Mouse (Mus musculus) ES-Bruce4 (cell line): ENCODE results near the gene Cyren. TPM values are rescaled to one million over a fixed set of nuclear protein-coding genes. Genes with fewer than 3 reads are reported as not detected.

Experiments
- H3K27ac ChIP-seq: 2 replicates; pipeline ENCODE4 v1.5.1; 2012; ENCODE audit warnings: low read length, inconsistent platforms; ENCODE audit not compliant: insufficient read depth
- H3K27me3 ChIP-seq: 2 replicates; pipeline ENCODE4 v1.6.1; 2012; ENCODE audit warnings: mild to moderate bottlenecking, low read length, inconsistent platforms; ENCODE audit not compliant: control insufficient read depth, poor library complexity, insufficient read depth, severe bottlenecking
- H3K36me3 ChIP-seq: 2 replicates; pipeline ENCODE4 v1.6.1; 2012; ENCODE audit warnings: inconsistent platforms, mild to moderate bottlenecking, low read length, moderate library complexity; ENCODE audit not compliant: control insufficient read depth, poor library complexity, insufficient read depth, severe bottlenecking
- H3K4me1 ChIP-seq: one replicate; pipeline ENCODE4 v1.8.1; 2011; ENCODE audit warnings: low read length; ENCODE audit not compliant: control insufficient read depth, insufficient read depth
- H3K4me3 ChIP-seq: 2 replicates; pipeline ENCODE4 v1.5.1; 2011; ENCODE audit warnings: low read depth, mild to moderate bottlenecking, low read length
- H3K9ac ChIP-seq: 2 replicates; pipeline ENCODE4 v1.6.1; 2012; ENCODE audit warnings: low read depth, mild to moderate bottlenecking, inconsistent platforms; ENCODE audit not compliant: poor library complexity, severe bottlenecking
- H3K9me3 ChIP-seq: replicated peaks from 2 replicates; pipeline ENCODE4 v1.6.1; 2012; ENCODE audit warnings: mild to moderate bottlenecking, low read length, inconsistent platforms; ENCODE audit not compliant: control insufficient read depth, poor library complexity, insufficient read depth, severe bottlenecking
- CTCF ChIP-seq: IDR thresholded peaks from one replicate; pipeline ENCODE4 v1.8.1; 2011; ENCODE audit warnings: low read depth, low read length
- EP300 ChIP-seq: IDR thresholded peaks from 2 replicates; pipeline ENCODE4 v1.6.1; 2011; ENCODE audit warnings: low read depth, low read length; ENCODE audit not compliant: insufficient read depth
- POLR2A ChIP-seq: IDR thresholded peaks from one replicate; pipeline ENCODE4 v1.8.1; 2011; ENCODE audit warnings: low read length; ENCODE audit not compliant: insufficient read depth
- polyA plus RNA-seq: library from polyadenylated mRNA; stranded (reverse); fragments of >200 nt; gene quantifications from 2 replicates; pipeline ENCODE4 v1.2.4, GENCODE M21; 2011; ENCODE audit warnings: low read depth; ENCODE audit not compliant: missing spikeins, insufficient read depth, insufficient read length

Cyren gene
- polyA plus RNA-seq, 1 experiment = 9.7 TPM

- Histone ChIP-seq H3K4me3 (no peak overlapping the region), H3K27me3 (no peaks in the 10 kb centered on the region; the same call in 1 of the 2 replicates), H3K9ac (no peak overlapping the region), H3K4me1 (peaks cover 5% of the 10 kb centered on the region), H3K9me3 (no peaks in the 10 kb centered on the region), H3K27ac (no peak overlapping the region), H3K36me3 (no peaks in the 10 kb centered on the region)
- TF ChIP-seq EP300 = no peak
- TF ChIP-seq POLR2A = no peak
- no peak for TF ChIP-seq CTCF
Observed at GRCm38 (mm10) chr6:34861546-34862053, 16.3 kb downstream of the Cyren start.

- H3K9me3 ChIP-seq = no peaks in the 10 kb centered on the region
- no peak overlapping the region for H3K27ac ChIP-seq
- H3K4me3 ChIP-seq = no peak overlapping the region
- TF ChIP-seq POLR2A = no peak
- no peak for TF ChIP-seq EP300
- H3K4me1 ChIP-seq = no peaks in the 10 kb centered on the region
- no peaks in the 10 kb centered on the region for H3K27me3 ChIP-seq
- no peak overlapping the region for H3K9ac ChIP-seq
- no peaks in the 10 kb centered on the region for H3K36me3 ChIP-seq
Observed at GRCm38 (mm10) chr6:34832352-34832751, 45.5 kb downstream of the Cyren start.

GRCm38 (mm10) chr6:34824406-34824805 lies 53.5 kb downstream of the Cyren start:
- Histone ChIP-seq H3K36me3 (no peaks in the 10 kb centered on the region), H3K4me1 (no peaks in the 10 kb centered on the region), H3K9me3 (no peaks in the 10 kb centered on the region), H3K9ac (no peak overlapping the region), H3K4me3 (no peak overlapping the region), H3K27ac (no peak overlapping the region), H3K27me3 (no peaks in the 10 kb centered on the region)
- TF ChIP-seq CTCF (no peak), POLR2A (no peak)

Other genes with a start within 250 kb of the Cyren start
- gene Agbl3, start 97.6 kb downstream of the Cyren start, polyA plus RNA-seq = 2.9 and 3.3 TPM in 2 replicates
- gene Tmem140, start 14.9 kb downstream of the Cyren start, polyA plus RNA-seq = 3.0 and 5.4 TPM in 2 replicates
- gene Wdr91, start 32.8 kb upstream of the Cyren start, polyA plus RNA-seq = 29.9 and 32.8 TPM in 2 replicates
- gene Stra8, start 42.1 kb upstream of the Cyren start, polyA plus RNA-seq = 0.69 and 0.94 TPM in 2 replicates
- gene Slc23a4, start 110.3 kb upstream of the Cyren start, polyA plus RNA-seq = 1.3 and 2.4 TPM in 2 replicates